Mouse (Mus musculus) skeletal muscle tissue, adult 2 months (tissue): ENCODE results near the gene Gm20388.
A peak's percentile ranks its signal among the peaks of the same experiment; 100 is the strongest.

Experiments used
- DNase-seq: peaks from one replicate; pipeline ENCODE4 v3.0.0-alpha.2; 2012; ENCODE audit warnings: low read depth, low spot score

Gene Gm20388

DNA sequence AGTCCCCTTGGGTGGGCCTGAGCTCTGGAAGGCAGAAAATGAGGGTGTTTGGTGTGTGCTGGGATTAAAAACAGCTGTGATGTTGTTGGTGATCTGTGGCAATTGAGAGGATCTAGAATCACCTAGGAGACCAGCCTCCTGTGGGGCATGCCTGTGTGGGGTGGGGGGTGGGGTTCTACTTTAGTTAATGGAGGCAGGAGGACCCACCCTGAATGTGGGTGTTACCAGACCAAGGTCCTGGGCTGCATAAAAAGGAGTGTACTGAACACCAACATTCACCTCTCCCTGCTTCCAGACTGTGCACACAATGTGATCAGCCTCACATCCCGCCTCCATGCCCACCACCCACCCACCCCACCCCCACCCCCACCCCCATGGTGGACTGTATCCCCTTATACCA lies 518.5 kb downstream of the Gm20388 start:
- DNase-seq, result no peak

DNA sequence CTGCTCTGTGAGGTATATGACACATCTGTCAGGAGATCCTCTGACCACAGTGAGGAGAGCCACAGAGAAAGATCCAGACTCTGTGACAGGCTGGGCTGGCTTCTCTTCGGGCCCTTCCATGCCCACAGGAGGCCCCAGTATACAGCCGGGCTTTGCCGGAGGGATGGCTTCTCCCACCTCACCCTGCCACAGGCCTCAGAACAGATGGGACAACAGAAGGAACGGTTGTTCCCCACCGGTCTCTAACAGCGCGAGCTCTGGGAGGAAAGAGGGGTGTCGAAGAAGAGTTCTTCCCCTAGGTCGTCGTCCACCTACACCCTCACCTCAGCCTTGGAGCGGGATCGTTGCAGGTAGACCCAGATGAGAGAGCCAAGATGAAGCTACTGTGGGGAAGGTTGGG lies 520.4 kb downstream of the Gm20388 start:
- no peak for DNase-seq

DNA sequence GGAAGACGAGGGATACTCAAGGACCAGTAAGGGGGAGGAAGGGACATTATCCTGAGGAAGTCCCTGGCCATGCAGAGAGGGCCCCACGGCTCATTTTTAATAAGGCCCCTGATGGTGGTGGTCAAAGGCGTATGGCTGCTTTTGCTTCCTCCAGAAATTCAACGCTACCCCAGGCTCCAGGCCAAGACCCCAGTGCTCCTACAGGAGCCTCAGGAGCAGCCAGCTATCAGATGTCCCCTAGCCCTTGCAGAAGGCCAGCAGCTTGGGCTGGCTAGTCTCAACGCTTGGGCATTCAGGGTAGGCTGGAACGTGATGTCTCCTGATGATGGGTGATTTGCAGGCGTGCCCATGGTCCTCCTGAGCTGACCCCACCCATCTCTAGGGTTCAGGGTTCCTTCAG lies 521.8 kb downstream of the Gm20388 start:
- DNase-seq, result no peak

DNA sequence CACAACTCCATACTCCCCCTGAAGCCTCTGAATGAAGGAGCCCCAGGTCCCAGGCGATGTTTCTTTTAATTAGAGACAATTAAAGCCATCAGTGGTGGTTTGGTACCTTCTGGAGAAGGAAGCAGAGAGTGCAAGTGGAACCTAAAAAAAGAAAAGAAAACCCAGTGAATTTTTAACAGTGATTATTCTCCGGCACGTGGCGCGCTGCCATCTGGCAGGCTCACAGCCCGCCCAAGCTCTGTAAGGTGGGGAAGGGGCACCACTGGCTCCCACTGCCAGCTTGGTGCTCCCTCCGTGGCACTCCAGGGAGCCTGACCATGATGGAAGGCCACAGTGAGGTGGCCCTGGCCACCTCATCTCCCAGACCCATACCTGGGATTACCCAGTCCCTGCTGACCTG lies 522.5 kb downstream of the Gm20388 start:
- DNase-seq, result no peak

DNA sequence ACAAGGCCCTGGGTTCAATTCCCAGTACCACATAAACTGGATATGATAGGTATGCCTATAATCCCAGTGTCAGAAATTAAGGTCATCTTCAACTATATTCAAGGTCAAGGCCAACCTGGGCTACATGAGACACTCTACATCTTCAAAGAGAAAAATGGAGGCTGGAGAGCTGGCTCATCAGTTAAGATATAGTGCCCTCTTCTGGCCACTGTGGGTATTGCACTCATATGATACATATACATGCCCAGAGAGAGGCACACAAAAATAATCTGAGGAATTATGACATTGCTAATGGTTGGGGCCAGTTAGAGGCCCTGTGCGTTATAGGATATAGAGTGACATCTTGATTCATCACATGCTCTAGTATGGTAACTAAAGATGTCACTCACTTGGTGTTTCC lies 523.1 kb downstream of the Gm20388 start:
- no peak for DNase-seq

DNA sequence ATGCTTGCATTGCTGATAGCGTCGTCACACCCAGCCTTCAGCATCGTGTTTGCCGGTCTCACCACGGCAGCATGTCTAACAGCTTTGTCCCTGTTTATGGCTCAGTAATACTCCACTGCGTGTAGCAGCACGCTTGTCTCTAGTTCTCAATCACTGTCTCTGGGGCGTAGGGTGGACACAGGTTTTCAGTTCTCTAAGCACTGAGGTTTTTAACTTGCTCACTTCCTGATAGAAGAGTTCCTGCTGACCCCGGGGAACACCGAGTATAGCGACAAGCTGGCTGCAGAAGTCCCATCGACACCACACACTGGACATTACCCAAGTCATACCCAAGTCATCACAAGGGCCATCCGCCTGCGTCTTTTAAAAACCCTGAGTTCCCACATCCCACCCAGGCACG lies 525.1 kb downstream of the Gm20388 start:
- peak; percentile 46 for DNase-seq

DNA sequence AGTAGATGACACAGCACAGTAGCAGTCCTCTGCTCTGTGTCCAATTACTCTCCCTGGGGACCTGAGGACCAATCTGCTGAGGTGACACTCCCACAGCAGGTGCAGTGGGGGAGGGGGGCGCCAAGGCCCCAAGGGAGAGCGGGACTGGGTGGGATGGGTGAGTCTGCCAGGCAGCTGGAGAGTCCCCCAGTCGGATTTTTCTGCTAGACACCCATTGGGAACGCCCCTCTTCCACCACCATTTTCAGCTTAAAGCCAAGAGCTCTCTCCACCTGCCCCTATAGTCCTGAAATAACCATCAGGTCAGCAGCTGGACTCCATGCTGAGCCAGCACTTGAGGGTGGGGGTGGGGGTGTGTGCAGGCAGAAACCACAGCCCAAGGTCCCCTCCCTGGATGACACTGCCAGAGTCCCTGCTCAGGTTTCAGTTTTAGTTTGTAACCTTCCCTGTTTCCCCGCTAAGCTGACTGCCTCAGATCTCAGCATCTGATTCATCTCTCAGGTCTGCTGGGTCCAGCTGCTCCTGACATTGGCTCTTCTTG lies 525.9 kb downstream of the Gm20388 start:
- peak; percentile 88 for DNase-seq

DNA sequence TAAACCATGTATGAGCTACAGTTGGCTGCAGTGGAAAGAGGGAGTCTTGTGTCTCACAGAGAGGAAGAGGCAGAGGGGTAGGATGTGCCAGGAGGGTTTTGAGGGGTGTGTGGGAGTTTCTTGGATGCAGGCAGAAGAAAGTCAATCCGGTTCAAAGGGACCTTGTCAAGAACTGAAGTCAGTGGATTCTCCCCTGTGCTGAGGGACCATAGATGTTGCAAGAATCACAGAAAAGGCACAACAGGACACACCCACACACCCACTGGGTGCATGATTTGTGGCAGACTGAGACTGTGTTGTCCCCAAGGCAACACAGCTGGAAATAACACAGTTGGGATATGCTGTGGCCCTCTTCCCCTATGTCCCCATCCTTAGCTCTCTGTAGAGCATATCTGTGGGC lies 526.6 kb downstream of the Gm20388 start:
- no peak for DNase-seq

DNA sequence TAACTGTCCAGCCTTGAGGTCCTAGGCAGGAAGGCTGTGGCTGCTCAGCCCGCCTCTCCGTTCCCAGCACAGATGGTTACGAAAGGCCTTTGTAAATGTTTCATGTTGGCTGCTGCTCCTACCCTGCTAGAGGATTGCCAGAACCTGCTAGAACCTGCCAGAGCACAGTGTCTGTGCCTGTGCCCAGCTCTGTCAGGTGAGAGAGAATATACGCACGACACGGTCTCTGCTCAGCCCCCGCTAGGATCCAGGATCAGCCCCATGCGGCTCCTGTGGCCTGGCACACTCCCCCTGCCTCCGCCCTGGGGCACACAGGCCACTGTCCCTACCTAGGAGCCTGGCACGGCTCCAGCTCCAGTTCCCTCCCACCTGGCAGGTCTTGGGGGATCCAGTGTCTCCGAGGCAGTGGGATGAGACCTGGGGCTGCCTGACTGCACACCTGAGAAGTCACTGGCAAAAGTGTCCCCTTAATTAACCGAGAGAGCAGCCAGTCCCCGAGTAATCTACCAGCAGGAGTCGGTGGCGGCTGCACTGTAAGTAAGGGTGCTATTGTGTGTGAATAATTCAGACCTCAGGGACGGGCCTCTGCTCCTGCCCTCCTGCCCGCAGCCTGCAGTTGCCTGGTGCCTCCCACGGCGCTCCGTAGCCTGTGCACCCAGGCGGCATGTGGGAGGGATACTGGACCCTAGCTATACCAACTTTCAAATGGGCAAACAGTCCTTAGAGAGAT lies 527.2 kb downstream of the Gm20388 start:
- peak; percentile 70 for DNase-seq

DNA sequence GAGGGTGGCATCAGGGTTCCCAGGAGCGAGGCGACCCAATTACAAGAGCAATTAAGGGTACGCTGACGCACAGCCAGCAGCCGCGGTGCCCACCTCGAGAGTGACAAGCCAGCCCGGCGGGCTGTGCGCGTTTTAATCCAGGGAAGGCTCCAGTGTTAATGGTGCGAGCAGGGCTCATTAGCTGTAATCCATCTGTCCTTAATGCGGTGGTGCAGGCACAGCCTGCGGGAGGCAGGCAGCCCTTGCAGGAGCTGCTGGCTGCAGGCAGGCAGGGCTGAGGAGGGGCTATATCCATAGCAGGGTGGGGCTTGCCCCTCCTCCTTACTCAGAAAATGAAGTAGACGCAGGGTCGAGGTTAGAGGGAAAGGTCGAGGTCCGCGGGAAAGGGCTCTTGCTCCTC lies 528.7 kb downstream of the Gm20388 start:
- no peak for DNase-seq

DNA sequence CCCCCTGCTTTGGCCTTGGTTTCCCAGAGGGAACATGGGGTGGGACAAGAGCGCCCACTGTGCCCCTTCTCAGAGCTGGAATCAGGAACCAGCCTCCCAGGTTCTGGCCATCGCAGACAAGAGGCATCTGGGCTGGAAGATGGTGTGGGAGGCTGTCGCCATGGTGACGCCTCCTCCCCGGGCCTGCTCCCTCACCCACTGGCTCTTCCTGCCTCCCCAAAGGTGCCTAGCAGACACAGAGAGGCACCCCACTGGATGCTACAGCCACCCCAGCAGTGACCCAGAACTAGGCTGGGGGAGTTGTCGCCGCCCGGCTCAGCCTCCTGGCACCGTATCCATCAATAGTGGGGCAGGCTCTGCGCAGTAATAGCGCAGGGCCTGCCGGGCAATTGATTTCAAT lies 530.1 kb downstream of the Gm20388 start:
- no peak for DNase-seq

DNA sequence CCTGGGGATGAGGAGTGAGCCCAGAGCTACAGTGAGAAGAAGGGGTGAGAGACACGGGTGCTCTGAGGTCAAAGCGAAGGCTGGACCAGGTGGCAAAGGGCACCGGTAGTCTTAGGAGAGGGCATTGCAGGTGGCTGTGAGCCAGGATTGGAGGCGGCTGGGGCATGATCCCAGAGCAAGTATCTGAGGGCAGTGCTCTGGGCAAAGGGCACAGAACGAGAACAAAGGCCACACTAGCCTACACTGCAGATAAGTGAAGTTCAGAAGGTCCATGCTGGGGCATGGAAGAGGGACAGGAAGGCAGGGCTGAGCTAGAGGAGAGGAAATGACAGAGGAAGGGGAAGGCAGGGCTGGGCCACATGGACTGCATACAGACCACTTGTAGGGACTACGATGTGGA lies 531.0 kb downstream of the Gm20388 start:
- DNase-seq, result no peak

DNA sequence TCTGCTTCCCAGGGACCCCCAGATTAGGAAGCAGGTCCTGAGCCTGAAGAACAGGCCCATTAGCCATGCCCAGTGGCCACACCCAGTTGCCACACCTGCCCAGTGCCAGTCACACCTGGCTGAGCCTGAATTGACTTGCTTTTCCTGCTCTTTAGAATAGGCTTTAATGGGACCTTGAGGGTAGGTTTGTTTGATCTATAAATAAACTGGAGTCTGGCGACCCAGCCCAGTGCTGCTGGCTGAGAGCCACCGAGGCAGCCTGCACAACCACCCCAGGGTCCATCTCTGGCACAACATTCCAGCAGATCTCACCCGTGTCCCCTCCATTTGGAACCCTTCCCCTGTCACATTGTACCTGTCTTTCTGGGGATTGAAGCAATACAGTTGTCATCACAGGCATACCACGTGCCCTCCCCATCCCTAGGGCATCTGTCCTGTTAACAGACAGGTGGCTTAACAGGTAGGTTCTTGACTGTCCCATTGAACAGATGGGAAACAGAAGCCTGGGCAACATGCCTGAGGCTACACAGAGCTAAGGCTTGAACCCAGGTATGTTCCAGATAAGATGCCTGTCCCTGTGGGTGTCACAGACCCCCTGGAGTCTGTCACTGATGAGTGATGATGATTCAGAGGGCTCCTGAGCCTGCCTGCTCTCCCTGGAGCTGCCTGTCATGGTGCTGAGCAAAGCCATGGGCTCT lies 531.8 kb downstream of the Gm20388 start:
- no peak for DNase-seq

DNA sequence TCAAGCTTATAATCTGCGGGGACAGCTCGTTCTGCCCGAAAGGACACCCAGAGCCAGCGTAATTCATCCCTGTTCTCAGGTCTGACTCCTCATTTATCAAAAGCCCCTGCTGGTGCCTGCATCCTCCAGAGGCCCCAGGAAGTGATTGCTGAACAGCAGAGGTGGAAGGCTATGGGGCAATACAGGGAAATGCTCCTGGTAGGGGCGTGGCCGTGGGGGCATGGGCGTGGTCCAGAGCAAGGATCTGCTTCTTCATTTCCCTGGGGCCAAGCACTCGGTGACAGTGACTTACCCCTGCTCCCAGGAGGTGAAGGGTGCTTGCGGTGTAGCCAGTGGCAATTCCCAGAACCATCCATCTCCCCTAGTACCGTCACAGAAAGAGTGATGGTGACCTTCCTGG lies 534.6 kb downstream of the Gm20388 start:
- DNase-seq, result no peak

DNA sequence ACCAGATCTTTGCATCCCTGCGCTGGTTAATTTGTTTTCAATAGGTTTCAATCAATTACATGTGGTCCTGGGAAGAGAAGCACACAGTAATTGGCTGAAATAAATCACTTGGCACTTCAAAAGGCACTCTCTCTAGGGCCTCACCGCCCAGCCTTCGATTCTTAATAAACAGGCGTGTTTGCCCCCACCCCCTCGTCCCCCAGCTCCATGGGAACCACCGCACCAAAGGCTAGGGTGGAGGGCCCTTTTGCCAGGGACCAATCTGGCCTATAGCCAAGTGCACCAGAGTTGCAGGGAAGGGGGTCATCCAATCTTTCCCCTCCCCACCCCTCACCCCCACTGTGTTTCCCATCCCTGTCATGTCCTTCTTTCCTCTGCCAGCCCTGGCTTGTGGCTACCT lies 537.5 kb downstream of the Gm20388 start:
- DNase-seq, result no peak

DNA sequence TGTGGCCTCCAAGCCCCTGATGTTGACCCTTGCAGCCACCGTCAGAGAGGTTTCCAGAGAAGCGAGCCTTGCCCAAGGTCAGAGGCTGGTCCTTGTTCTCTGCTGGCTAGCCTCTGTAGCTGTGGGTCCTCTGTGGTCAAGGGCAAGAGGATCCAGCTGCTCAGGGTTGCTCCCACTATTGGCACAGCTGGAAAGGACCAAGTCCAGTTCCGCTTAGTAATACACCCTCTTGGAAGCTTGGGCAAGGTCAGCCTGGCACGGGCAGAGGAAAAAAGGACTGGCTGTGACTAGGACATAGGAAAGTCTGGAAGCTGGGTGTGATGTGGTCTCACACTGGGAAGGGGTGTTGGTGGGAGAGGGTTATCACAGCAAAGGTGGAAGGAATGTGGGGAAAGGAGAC lies 538.5 kb downstream of the Gm20388 start:
- peak; percentile 46 for DNase-seq

DNA sequence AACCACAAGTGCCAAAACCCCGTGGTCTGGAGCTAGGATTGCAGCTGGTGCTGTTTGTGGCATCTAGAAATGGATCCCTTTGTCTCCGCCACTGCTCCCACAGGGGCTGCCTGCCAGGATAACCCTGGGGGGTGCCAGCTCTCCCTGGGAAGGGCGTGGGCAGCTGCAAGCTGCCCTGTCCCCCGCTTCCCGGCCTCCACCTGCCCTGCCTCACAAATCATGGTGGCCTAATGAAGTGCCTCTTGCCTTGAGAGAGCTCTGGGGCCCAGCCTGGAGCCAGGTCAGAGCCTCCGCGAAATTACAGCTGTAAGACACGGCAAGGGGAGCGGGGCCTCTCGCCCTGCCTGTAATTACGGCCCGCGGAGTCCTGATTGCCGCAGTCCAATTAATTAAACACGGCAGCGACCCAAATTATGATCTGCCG lies 539.0 kb downstream of the Gm20388 start:
- DNase-seq, result peak; percentile 78

DNA sequence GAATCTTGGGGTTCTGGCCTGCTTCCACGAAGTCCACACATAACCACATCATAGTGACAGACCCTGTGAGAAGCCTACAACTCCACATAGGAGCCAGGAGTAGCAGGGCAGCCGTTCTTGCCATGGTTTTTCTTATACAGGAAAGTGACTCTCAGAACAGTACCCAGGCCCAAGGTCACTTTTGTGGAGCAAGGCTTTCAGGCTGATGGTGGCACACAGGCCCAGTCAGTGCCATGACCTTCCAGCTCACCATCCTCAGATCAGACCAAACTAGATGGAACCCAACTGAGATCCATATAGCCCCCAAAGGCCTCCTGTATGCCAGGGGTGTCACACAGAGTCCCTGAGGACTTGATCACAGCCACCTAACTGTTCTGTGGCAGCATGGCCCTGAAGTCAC lies 541.5 kb downstream of the Gm20388 start:
- no peak for DNase-seq

DNA sequence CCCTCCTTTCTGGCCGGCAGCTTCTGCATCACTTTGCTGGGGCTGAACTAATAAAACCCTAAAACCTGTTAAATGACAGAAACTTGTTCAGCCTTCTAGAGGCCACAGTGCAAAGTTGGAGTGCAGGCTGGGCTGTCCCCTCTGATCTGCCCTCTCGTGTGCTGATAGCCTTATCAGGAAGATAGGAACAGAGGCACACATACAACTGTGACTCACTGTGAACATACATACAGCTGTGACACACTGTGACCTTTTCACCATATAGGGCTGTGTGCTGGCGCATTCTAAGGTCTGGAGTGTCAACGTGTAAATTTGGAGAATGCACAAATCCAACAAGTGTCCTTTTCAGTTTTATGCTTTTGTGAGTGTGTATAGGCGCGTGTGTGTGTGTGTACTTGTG lies 543.8 kb downstream of the Gm20388 start:
- DNase-seq, result no peak

DNA sequence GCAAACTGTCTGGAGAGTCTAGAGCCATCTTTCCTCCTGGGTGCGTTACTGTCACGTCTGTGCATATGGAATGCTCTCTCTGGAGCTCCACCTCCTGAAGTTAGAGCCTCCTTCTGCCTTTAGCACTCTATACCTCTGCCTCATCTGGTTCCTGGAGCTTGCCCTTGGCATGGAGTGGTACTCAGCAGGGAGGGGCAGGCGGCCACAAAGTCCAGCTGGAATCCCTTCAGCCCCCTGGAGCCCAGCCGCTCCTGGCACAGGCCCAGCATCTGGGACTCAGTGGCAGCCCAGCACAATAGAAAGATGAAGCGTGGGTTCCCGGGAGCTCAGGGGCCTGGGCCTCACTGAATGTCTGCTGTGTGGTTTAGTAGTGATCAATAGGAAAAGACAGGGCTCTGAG lies 549.7 kb downstream of the Gm20388 start:
- DNase-seq, result no peak

DNA sequence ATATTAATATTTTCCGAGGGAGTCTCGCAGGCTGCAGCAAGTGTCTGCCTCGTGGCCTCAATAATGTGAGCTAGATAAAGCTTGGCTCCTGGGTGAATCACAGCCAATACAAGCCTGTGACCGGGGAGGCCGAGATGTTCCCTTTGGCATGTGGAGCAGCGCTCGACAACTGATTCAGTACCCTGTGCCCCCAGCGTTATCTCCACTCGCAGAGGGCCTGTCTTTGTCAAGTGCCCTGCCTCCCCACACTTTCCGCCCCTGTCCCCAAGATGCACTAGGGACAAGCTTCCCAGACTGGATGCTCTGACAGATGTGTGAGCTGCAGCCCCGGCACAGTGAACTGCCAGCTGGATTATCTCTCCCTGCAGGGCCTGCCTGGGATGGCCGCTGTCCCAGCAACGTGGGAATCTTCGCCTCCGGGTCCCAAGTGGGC lies 551.5 kb downstream of the Gm20388 start:
- DNase-seq, result no peak

DNA sequence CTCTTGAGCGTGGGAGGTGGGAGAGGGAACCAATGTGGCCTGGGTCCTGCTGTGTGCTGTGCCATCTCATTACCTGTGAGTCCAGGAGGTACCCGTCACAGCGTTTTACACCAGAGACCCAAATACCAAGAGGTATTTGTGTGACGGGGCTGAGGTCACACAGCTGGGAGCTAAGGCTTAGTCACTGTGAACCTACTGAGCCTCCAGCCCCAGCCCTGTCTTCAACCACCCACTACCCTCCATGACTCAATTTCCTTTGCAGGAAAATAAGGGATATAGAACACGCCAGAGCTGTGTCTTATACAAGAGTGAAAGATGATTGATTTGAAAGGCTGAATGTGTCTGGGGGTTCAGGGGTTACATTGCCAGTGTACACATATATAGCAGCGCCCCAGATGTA lies 552.0 kb downstream of the Gm20388 start:
- DNase-seq, result no peak

DNA sequence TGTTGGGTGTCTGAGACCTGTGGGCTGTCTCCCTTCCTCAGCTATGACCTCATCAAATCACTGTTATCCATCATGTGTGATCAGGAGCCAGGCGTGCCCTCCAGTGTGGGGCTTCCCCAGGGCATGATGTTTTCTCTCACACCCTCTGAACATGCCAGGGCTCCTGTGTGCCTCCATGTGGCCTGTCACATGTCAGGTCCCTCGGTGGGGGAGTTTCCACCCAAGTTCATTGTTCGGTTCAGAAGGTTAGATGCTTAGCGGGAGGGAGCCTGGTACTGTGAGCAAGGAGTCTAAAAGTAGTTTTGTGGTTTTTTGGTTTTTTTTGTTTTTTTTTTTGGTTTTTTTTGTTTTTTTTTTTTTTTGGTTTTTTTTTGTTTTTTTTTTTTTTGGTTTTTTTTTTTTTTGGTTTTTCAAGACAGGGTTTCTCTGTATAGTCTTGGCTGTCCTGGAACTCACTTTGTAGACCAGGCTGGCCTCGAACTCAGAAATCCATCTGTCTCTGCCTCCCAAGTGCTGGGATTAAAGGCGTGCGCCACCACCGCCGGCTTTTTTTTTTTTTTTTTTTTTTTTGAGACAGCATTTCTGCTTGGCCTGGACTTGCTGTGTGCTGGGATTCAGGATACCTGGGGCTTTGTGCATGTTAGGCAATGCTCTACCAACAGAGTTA lies 553.4 kb downstream of the Gm20388 start:
- no peak for DNase-seq
